Mouse (Mus musculus): Measurements from ENCODE around the gene Itpr1.

GRCm38 (mm10) chr6:108305171-108305779 lies 92.4 kb downstream of the Itpr1 start:
- TF ChIP-seq CTCF (IDR thresholded peaks at IDR 0.05; ENCODE audit: low read depth, low read length) (no peak), POLR2A (IDR thresholded peaks at IDR 0.05; ENCODE audit: insufficient read depth, low read length) (no peak)

All from ES-Bruce4 (cell line).